Mouse (Mus musculus) frontal cortex, adult (tissue): ENCODE measurements around the gene Aox4.

Experiments
- ATAC-seq: cut with Nextera tagmentation; 2 replicates; pipeline ENCODE4 v1.9.2; 2017; ENCODE audit warnings: mild to moderate bottlenecking, moderate library complexity, mixed read lengths; ENCODE audit not compliant: low TSS enrichment

The Aox4 gene

GRCm38 (mm10) chr1:58210203-58210602, at the start of gene Aox4:
Aox4 (plus strand) TSS chr1:58210397.
- ATAC-seq = peak; percentile 90

DNA sequence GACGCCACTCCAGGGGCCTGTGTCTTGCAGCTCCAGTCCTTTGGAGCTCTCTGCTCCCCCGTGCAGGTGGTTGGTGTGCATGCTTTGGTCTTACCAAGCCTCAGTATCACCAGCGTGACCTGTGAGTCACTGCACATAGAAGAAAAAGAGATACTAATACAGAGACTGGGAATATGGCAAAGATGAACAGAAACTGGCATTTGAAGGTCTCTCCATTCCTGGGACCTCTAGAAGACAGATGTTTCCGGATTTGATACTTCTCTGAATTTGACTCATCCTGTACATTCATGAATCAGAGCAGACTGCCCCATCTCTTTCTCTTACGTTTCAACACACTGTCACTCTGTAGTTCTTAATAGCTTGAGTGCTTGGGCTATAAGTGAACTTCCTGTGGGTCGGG, 40.3 kb upstream of the Aox4 start:
- ATAC-seq = no peak

DNA sequence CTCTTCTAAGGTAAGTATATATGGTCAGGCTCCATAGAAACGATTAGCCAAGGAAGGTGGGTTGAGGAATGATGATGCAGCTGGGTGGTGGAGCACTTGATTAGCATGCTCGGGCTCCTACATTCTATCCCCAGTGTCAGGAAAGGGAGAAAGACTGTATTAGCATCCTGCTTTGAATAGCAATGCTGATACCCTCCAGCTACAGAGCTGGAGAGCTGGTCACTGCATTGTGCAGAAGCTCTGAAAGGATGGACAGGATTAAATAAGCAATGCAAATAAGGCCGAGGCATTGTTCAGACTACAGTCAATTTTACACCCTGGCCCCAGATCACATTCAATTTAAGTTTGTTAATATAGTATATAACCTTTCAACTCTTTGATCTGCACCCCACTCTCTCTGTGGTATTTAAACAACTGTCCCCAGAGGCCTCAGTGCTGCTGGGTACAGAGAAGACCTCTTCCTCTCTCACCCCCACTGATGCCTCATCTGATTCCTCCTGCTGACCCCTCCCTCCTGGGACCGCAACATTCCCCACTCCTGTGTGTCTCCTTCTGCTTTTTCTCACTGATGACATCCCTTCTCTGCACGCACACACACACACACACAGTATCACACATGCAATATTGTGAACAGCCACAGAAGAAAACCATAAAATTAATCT, 21.6 kb upstream of the Aox4 start:
- ATAC-seq = no peak

GRCm38 (mm10) chr1:58194317-58194716, 15.9 kb upstream of the Aox4 start:
- ATAC-seq = no peak

- ATAC-seq = no peak
Observed at GRCm38 (mm10) chr1:58194988-58195387, 15.2 kb upstream of the Aox4 start.

DNA sequence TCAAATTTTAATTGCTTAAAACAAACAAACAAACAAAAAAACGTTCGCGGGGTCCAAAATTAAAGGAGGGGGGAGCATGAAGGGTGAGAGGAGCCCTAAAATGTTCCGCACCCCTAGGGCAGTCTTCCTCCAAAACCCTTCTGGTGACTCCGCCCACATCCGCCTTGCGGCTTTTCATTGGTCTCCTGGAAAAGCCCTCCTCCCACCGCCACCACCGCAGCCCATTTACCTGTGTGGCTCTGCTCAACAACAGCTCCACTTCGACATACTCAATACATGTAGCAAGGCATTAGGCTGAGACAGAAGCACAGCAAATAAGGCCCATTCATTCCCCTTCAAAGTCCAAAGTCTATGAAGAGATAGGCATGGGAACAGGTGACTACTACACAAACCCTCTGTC, 14.7 kb upstream of the Aox4 start:
- no peak for ATAC-seq

- peak; percentile 92 for ATAC-seq
Observed at GRCm38 (mm10) chr1:58197023-58197422, 13.2 kb upstream of the Aox4 start.

- no peak for ATAC-seq
Observed at GRCm38 (mm10) chr1:58198386-58198785, 11.8 kb upstream of the Aox4 start.

- no peak for ATAC-seq
Observed at GRCm38 (mm10) chr1:58212805-58213204, 2.6 kb downstream of the Aox4 start.

- no peak for ATAC-seq
Observed at GRCm38 (mm10) chr1:58213838-58214237, 3.6 kb downstream of the Aox4 start.

GRCm38 (mm10) chr1:58215353-58215752, 5.2 kb downstream of the Aox4 start:
- ATAC-seq = no peak

DNA sequence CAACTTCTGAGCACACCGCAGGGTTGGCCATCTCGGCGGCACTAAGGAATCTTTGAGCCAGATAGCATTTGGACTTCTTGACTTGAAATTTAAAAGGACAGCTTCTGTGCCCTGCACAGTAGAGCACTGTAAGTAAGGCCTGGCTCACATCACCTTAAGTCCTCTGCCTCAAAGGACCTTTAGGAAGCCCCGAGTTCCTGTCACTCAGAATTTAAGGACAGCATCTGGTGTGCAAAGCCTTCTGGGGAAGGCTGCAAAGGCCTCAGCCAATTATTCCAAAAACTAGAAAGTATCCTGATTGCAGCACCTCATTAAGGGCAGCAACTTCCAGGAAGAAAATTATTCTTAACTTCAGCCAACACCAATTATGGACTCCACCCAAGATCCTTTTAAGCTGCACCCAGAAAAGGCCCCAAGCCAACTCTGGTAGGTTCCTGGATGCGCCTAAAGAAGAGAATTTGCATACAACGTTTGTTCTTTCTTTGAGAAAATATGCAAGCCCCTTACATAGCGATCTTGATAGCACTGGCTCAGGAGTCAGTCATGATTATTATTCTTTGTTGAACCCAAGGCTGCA, 5.8 kb downstream of the Aox4 start:
- ATAC-seq = peak; percentile 28

GRCm38 (mm10) chr1:58221070-58221469, 10.9 kb downstream of the Aox4 start:
- ATAC-seq = no peak

GRCm38 (mm10) chr1:58221879-58222278, 11.7 kb downstream of the Aox4 start:
- no peak for ATAC-seq

GRCm38 (mm10) chr1:58228086-58228485, 17.9 kb downstream of the Aox4 start:
- ATAC-seq = no peak

DNA sequence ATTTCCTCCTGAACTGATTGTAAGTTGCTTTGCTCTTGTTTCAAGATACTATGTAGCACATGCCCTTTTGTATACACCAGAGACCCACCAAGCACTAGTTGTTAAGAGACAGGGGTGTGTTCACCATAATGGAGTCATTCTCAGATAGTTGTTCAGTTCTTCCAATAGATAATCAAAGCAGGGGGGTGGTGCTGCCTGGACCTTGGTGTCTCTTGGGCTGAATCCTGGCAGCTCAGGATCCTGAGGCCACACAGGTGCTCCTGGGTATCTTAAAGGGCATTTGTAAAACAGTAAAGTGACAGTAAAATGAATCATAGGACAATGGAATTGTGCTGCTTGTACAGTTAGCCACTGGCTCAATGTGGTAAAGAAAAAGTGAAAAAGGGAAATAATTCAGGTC, 18.7 kb downstream of the Aox4 start:
- ATAC-seq = no peak

DNA sequence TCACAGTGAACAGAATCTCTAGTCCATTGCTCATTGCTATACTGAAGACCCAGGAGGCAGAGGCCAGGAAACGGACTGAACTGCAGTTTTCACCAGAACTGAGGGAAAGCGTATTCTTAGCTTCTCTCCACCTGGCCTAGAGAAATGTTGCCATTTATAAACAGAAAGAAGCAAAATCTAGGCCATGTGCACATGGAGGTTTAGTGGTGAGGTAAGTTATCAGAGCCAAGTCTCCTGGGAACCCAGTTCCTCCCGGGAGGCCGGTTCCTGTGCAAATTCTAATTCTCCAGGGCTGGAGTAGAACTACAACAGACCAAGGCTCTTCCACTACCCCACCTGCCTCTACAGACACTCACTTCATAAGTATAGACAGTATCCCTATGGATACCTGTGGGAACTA, 19.6 kb downstream of the Aox4 start:
- ATAC-seq = peak; percentile 65

- ATAC-seq = no peak
Observed at GRCm38 (mm10) chr1:58230542-58230941, 20.3 kb downstream of the Aox4 start.

GRCm38 (mm10) chr1:58235405-58235804, 25.2 kb downstream of the Aox4 start:
- no peak for ATAC-seq

DNA sequence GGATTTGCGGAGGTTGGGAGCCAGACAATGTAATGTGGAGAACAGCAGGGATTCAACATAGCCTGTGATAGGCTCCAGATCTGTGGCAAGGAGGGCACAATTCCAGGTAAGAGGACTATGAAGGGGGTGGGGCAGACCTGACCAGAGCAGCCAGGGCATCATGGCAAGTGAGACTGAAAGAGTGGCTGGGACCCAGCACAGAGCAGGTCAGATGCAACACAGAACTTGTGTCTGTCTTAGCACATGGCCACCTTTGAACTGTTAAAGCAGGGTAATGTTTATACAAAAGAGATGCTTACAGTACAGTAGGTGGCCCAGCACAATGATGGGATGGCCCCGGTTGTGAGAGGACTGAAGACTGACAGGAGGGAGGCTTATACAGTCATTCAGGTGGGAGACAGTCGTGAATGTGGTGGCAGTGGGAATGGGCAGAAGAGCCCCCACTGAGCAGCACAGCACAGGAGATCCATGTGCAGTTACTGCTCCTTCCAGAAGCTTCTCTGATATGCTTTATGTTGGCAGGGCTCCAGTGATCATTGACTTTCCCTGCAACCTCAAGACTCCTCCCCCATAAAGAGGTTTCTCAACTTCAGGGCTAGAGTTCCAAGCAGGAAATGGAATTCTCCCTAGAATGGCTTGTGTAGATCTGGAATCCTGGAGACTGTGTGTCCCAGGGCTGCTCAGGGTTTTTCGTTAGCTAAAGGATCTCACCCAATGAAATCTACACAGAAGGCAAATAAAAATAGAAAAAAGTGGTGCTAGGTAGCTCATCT, 27.5 kb downstream of the Aox4 start:
- ATAC-seq = no peak

GRCm38 (mm10) chr1:58238440-58238839, 28.2 kb downstream of the Aox4 start:
- no peak for ATAC-seq

DNA sequence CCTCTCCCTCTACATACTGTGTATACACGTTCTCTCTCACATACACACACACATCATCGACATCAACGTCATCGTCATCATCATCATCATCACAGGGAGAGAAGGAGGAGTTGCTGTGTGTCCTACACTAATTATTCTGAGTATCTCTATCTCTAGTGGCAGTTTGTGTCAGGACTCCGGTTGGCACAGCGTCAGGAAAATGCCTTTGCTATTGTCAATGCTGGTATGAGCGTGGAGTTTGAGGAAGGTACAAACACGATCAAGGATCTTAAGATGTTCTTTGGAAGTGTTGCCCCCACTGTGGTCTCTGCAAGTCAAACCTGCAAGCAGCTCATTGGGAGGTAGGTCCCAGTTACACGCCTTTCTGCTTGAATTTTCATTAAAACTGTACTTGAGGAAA, 28.8 kb downstream of the Aox4 start:
- no peak for ATAC-seq

DNA sequence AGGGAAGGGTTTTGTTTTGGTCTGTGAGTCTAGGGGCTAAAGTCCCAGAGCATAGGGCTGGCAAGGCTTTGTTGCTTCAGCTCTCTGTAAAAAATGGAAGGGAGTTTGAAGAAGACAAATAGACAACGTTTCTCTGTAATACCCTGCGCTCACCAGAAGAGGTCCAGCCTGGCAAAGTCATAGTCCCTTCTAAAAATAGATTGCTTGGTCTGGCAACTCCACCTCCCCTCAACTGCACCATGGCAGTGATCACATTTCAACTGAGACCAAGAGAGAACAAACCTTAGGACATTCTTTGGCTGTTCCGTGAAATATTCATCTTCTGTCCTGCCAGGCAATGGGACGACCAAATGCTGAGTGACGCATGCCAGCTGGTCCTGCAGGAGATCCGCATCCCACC, 30.1 kb downstream of the Aox4 start:
- ATAC-seq = no peak; the same call in 1 of the 2 replicates
